In genomic region chr4:151981363-151981762, GRCm38 (mm10) we compare ENCODE assay signal across 8 mouse cellular contexts. TPM values are rescaled to one million over a fixed set of nuclear protein-coding genes. Genes with fewer than 3 reads are reported as not detected.
DNase-seq lines count a peak whose midpoint lies in the region; ATAC-seq and TF ChIP-seq lines count a peak whose summit lies in the region.

No protein-coding gene starts in this region.

- H3K4me3 ChIP-seq in forebrain, embryonic 15.5 days, result no peak overlapping the region
- no peak overlapping the region for H3K4me3 ChIP-seq in lung, adult 2 months (replicated peaks; ENCODE audit: extremely low read depth, low read depth, low read length)

- H3K9ac ChIP-seq in forebrain, embryonic 15.5 days (replicated peaks), result no peak overlapping the region

- peak; percentile 77 for DNase-seq in ES-CJ7 (ENCODE audit: low read depth, low spot score)
- peak; percentile 77 for DNase-seq in cerebellum, adult 11 months
- peak; percentile 81 to 90 for DNase-seq in heart, postnatal 14 days
- peak; percentile 86 for DNase-seq in layer of hippocampus, adult 11-12 months (ENCODE audit: low spot score)
- peak; percentile 77 for DNase-seq in lung, adult 2 months
- DNase-seq in testis, postnatal 14 days (ENCODE audit: low spot score), result peak; percentile 61

- intact Hi-C loops in heart, postnatal 14 days (cut with DNase I), result loop anchor here (2.0 to 10.0 kb wide), 5 partner anchors 25 to 303 kb away; partner anchors contain the start of genes Nol9 and Tas1r1

- no peak overlapping the region for H3K4me2 ChIP-seq in forebrain, embryonic 15.5 days (replicated peaks)

- no peak overlapping the region for H3K27ac ChIP-seq in forebrain, embryonic 15.5 days (replicated peaks)

- no peaks in the 10 kb centered on the region for H3K27me3 ChIP-seq in forebrain, embryonic 15.5 days

- H3K36me3 ChIP-seq in forebrain, embryonic 15.5 days, result peaks cover 22% of the 10 kb centered on the region

- no peaks in the 10 kb centered on the region for H3K9me3 ChIP-seq in forebrain, embryonic 15.5 days

- ATAC-seq in forebrain, embryonic 15.5 days (replicated peaks), result peak; percentile 70
- peak; percentile 72 for ATAC-seq in neutrophil, adult 5-6 weeks (ENCODE audit: extremely low read depth, insufficient number of reproducible peaks, low FRiP score, poor library complexity, severe bottlenecking)

- no peak for TF ChIP-seq POLR2A in lung, adult 2 months (IDR thresholded peaks at IDR 0.05; ENCODE audit: borderline replicate concordance, extremely low read depth, low read depth, low read length)

- TF ChIP-seq CTCF in lung, adult 2 months (IDR thresholded peaks at IDR 0.05; ENCODE audit: insufficient read depth, low read length), result peak; percentile 96

- no peaks in the 10 kb centered on the region for H3K4me1 ChIP-seq in forebrain, embryonic 15.5 days
- H3K4me1 ChIP-seq in lung, adult 2 months (ENCODE audit: control insufficient read depth, insufficient read depth, low read length), result no peaks in the 10 kb centered on the region

- 11% methylated on average over 5 of the region's 5 CpGs for WGBS in forebrain, embryonic 15.5 days
- WGBS in lung, adult 2 months, result 11% methylated on average over 5 of the region's 5 CpGs

RNA-seq across cellular contexts. Expression of gene Thap3, which starts 7.4 kb away (rescaled TPM):
- polyA plus RNA-seq in forebrain, embryonic 15.5 days (2015; fragmentation: Nextera tagmentation; extraction: Ambion mirVana), result 41.4 and 41.6 TPM in 2 replicates
- total RNA-seq in heart, postnatal 14 days (2021), result 10 to 100 TPM; 13.9 to 14.5 TPM
- polyA plus RNA-seq in lung, adult 2 months (2012; rRNA removed), result 64.2 and 72.5 TPM in 2 replicates
- total RNA-seq in neutrophil, adult 5-6 weeks (2017), result 16.2 and 17.5 TPM in 2 replicates

RNA-seq across cellular contexts. Expression of gene Phf13, which starts 14.7 kb away (rescaled TPM):
- polyA plus RNA-seq in forebrain, embryonic 15.5 days (2015; fragmentation: Nextera tagmentation; extraction: Ambion mirVana), result 19.5 and 21.8 TPM in 2 replicates
- 1 to 10 TPM; 7.6 to 8.5 TPM for total RNA-seq in heart, postnatal 14 days (2021)
- 8.9 TPM in 2 replicates for polyA plus RNA-seq in lung, adult 2 months (2012; rRNA removed)
- total RNA-seq in neutrophil, adult 5-6 weeks (2017), result 5.0 and 5.2 TPM in 2 replicates

RNA-seq across cellular contexts. Expression of gene Klhl21, which starts 27.2 kb away (rescaled TPM):
- 3.0 and 3.5 TPM in 2 replicates for polyA plus RNA-seq in forebrain, embryonic 15.5 days (2015; fragmentation: Nextera tagmentation; extraction: Ambion mirVana)
- total RNA-seq in heart, postnatal 14 days (2021), result 10 to 100 TPM; 53.0 to 56.9 TPM
- 43.6 and 48.6 TPM in 2 replicates for polyA plus RNA-seq in lung, adult 2 months (2012; rRNA removed)
- 6.5 and 8.7 TPM in 2 replicates for total RNA-seq in neutrophil, adult 5-6 weeks (2017)

RNA-seq across cellular contexts. Expression of gene Zbtb48, which starts 46.1 kb away (rescaled TPM):
- polyA plus RNA-seq in forebrain, embryonic 15.5 days (2015; fragmentation: Nextera tagmentation; extraction: Ambion mirVana), result 18.0 and 21.5 TPM in 2 replicates
- total RNA-seq in heart, postnatal 14 days (2021), result 1 to 10 TPM; 4.7 to 7.5 TPM
- 15.9 and 21.6 TPM in 2 replicates for polyA plus RNA-seq in lung, adult 2 months (2012; rRNA removed)
- 19.0 and 20.4 TPM in 2 replicates for total RNA-seq in neutrophil, adult 5-6 weeks (2017)

RNA-seq across cellular contexts. Expression of gene Dnajc11, which starts 47.9 kb away (rescaled TPM):
- 81.1 and 82.4 TPM in 2 replicates for polyA plus RNA-seq in forebrain, embryonic 15.5 days (2015; fragmentation: Nextera tagmentation; extraction: Ambion mirVana)
- 100 to 1,000 TPM in 1 of 2 experiments, 10 to 100 TPM in 1; 94.7 to 103 TPM for total RNA-seq in heart, postnatal 14 days (2021)
- polyA plus RNA-seq in lung, adult 2 months (2012; rRNA removed), result 30.8 and 45.8 TPM in 2 replicates
- total RNA-seq in neutrophil, adult 5-6 weeks (2017), result 45.3 and 55.7 TPM in 2 replicates
